Mouse (Mus musculus) embryonic facial prominence, embryonic 13.5 days (tissue): ENCODE measurements around the gene 4930578C19Rik. TPM values are rescaled to one million over a fixed set of nuclear protein-coding genes. Genes with fewer than 3 reads are reported as not detected.

Experiments used
- ATAC-seq: fragments of 200-750 bp; cut with Nextera tagmentation; 2 replicates; pipeline ENCODE4 v1.8.0; 2017; ENCODE audit warnings: low read depth; ENCODE audit not compliant: insufficient number of reproducible peaks, insufficient read depth, low FRiP score, low TSS enrichment
- H3K27ac ChIP-seq: fragments of 300-500 bp; sonication (generic); 2 replicates; pipeline ENCODE4 v1.5.1; 2015; ENCODE audit warnings: moderate library complexity, mild to moderate bottlenecking, inconsistent platforms
- H3K27me3 ChIP-seq: fragments of 300-500 bp; sonication (generic); 2 replicates; pipeline ENCODE4 v1.6.1; 2015; ENCODE audit warnings: mild to moderate bottlenecking, inconsistent platforms
- H3K36me3 ChIP-seq: fragments of 300-500 bp; sonication (generic); 2 replicates; pipeline ENCODE4 v1.6.1; 2015; ENCODE audit warnings: mild to moderate bottlenecking, inconsistent platforms
- H3K4me1 ChIP-seq: fragments of 300-500 bp; sonication (generic); 2 replicates; pipeline ENCODE4 v1.6.1; 2015; ENCODE audit warnings: inconsistent platforms
- H3K4me2 ChIP-seq: fragments of 300-500 bp; sonication (generic); 2 replicates; pipeline ENCODE4 v1.6.1; 2015; ENCODE audit warnings: moderate library complexity, mild to moderate bottlenecking, inconsistent platforms
- H3K4me3 ChIP-seq: fragments of 300-500 bp; sonication (generic); 2 replicates; pipeline ENCODE4 v1.5.1; 2015; ENCODE audit warnings: mild to moderate bottlenecking, inconsistent platforms
- H3K9ac ChIP-seq: fragments of 300-500 bp; sonication (generic); 2 replicates; pipeline ENCODE4 v1.6.1; 2015; ENCODE audit warnings: mild to moderate bottlenecking, inconsistent platforms
- H3K9me3 ChIP-seq: fragments of 300-500 bp; sonication (generic); 2 replicates; pipeline ENCODE4 v1.6.1; 2016; ENCODE audit warnings: inconsistent platforms
- WGBS: fragments of 180-500 bp; shearing (Covaris S2); methylation state at CpG from one replicate; pipeline ENCODE4 v1.1.7; 2015; ENCODE audit warnings: mixed read lengths; 5-methylcytosine and 5-hydroxymethylcytosine counted together
- polyA plus RNA-seq: library from polyadenylated mRNA; unstranded; fragments of >200 nt; fragmentation: Nextera tagmentation; extraction: Ambion mirVana; gene quantifications from 2 replicates; pipeline ENCODE4 v1.2.1, GENCODE M21; 2015

4930578C19Rik gene
- 1.1 TPM in 2 replicates for polyA plus RNA-seq

GRCm38 (mm10) chrX:18461198-18461601 lies at the start of gene 4930578C19Rik:
TSS of gene 4930578C19Rik (minus strand) at chrX:18461397.
- no peaks in the 10 kb centered on the region for H3K36me3 ChIP-seq
- H3K4me2 ChIP-seq = no peak within 1 kb of the TSS
- no peak within 1 kb of the TSS for H3K27ac ChIP-seq
- H3K9ac ChIP-seq = no peak within 1 kb of the TSS
- no peak for ATAC-seq
- no peak within 1 kb of the TSS for H3K4me3 ChIP-seq
- no peaks in the 10 kb centered on the region for H3K27me3 ChIP-seq
- H3K4me1 ChIP-seq = no peaks in the 10 kb centered on the region
- 81% methylated on average over 8 of the region's 8 CpGs for WGBS
- no peaks in the 10 kb centered on the region for H3K9me3 ChIP-seq

- Histone ChIP-seq H3K4me3 (no peak overlapping the region), H3K27me3 (no peaks in the 10 kb centered on the region), H3K9me3 (no peaks in the 10 kb centered on the region), H3K36me3 (no peaks in the 10 kb centered on the region), H3K27ac (no peak overlapping the region), H3K4me2 (no peak overlapping the region), H3K4me1 (no peaks in the 10 kb centered on the region), H3K9ac (no peak overlapping the region)
- no peak for ATAC-seq
- WGBS = 48% methylated on average over 1 of the region's 1 CpGs
Observed at GRCm38 (mm10) chrX:18467690-18468089, 6.5 kb upstream of the 4930578C19Rik start.

DNA sequence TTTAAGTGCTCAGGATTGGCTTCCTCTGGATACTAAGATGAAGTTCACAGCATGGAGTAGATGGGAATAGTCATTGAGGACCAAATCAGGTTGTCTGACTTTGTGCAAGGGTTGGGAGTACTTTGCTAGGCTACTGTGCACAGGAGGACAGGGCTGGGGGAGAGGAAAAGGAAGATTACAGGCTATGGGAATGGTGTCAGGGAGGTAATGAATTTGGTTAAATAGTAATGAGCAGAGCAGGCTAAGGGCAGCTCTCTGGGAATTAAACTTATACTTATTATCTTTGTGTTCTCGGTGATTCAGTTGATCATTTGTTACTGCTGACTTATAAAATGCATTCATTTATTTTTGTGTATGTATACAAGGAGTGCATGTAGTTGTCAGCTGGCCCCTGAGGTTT lies 1.7 kb upstream of the 4930578C19Rik start:
- Histone ChIP-seq H3K27me3 (no peaks in the 10 kb centered on the region), H3K9me3 (no peaks in the 10 kb centered on the region), H3K36me3 (no peaks in the 10 kb centered on the region), H3K27ac (no peak overlapping the region), H3K4me1 (no peaks in the 10 kb centered on the region), H3K4me2 (no peak overlapping the region), H3K4me3 (no peak overlapping the region), H3K9ac (no peak overlapping the region)
- ATAC-seq = no peak
- WGBS = 96% methylated on average over 1 of the region's 1 CpGs

- no peaks in the 10 kb centered on the region for H3K27me3 ChIP-seq
- no peak for ATAC-seq
- WGBS = 46% methylated on average over 1 of the region's 1 CpGs
- H3K9ac ChIP-seq = no peak overlapping the region
- no peaks in the 10 kb centered on the region for H3K36me3 ChIP-seq
- no peaks in the 10 kb centered on the region for H3K9me3 ChIP-seq
- H3K4me1 ChIP-seq = no peaks in the 10 kb centered on the region
- no peak overlapping the region for H3K27ac ChIP-seq
- no peak overlapping the region for H3K4me2 ChIP-seq
- no peak overlapping the region for H3K4me3 ChIP-seq
Observed at GRCm38 (mm10) chrX:18451559-18451958, 9.6 kb downstream of the 4930578C19Rik start.

GRCm38 (mm10) chrX:18442066-18442465 lies 19.1 kb downstream of the 4930578C19Rik start:
- Histone ChIP-seq H3K27me3 (no peaks in the 10 kb centered on the region), H3K27ac (no peak overlapping the region), H3K9me3 (no peaks in the 10 kb centered on the region), H3K4me1 (no peaks in the 10 kb centered on the region), H3K4me3 (no peak overlapping the region), H3K4me2 (no peak overlapping the region), H3K9ac (no peak overlapping the region), H3K36me3 (no peaks in the 10 kb centered on the region)
- ATAC-seq = no peak
- WGBS = 36% methylated on average over 5 of the region's 5 CpGs

DNA sequence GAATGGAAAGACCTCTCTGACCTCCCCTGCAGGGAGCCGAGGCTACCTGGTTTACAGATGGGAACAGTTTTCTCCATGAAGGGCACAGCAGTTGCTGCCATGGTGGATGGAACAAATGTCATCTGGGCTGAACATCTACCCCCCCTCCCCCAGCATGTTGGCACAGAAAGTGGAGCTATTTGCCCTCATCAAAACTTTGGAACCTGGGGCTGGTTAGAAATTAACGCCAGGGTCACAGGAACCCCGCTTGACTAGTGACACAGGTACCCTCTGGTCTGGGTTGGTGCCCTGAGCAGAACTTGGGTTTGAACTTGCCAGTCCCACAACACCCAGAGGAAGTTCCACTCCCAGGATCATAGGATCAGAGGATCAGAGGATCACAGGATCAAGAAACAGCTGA lies 35.7 kb downstream of the 4930578C19Rik start:
- Histone ChIP-seq H3K36me3 (no peaks in the 10 kb centered on the region), H3K27ac (no peak overlapping the region), H3K4me3 (no peak overlapping the region), H3K9me3 (no peaks in the 10 kb centered on the region), H3K9ac (no peak overlapping the region), H3K4me2 (no peak overlapping the region), H3K4me1 (no peaks in the 10 kb centered on the region), H3K27me3 (no peaks in the 10 kb centered on the region)
- 80% methylated on average over 3 of the region's 3 CpGs for WGBS
- ATAC-seq = no peak

DNA sequence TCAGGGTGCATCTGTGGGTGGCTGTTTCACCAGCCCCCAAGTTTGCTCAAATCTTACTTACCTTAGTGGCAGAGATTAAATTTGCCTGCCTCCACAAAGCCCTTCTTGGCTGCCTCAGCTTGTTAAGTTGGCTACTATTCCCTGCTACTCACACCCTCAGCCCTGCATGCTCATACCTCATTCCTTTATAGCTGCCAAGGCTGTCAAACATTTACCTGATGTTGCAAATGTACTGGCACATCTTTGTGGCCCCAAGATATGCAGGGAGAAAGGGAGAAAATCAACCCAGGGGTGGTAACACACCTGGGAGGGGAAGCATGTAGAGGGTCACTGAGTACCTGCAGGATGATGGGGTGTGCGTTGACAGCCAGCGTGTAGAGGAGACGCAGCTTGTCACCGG lies 38.0 kb downstream of the 4930578C19Rik start:
- Histone ChIP-seq H3K9me3 (no peaks in the 10 kb centered on the region), H3K27ac (no peak overlapping the region), H3K4me3 (no peak overlapping the region), H3K27me3 (no peaks in the 10 kb centered on the region), H3K4me2 (no peak overlapping the region), H3K4me1 (no peaks in the 10 kb centered on the region), H3K36me3 (no peaks in the 10 kb centered on the region), H3K9ac (no peak overlapping the region)
- no peak for ATAC-seq
- 93% methylated on average over 4 of the region's 4 CpGs for WGBS

DNA sequence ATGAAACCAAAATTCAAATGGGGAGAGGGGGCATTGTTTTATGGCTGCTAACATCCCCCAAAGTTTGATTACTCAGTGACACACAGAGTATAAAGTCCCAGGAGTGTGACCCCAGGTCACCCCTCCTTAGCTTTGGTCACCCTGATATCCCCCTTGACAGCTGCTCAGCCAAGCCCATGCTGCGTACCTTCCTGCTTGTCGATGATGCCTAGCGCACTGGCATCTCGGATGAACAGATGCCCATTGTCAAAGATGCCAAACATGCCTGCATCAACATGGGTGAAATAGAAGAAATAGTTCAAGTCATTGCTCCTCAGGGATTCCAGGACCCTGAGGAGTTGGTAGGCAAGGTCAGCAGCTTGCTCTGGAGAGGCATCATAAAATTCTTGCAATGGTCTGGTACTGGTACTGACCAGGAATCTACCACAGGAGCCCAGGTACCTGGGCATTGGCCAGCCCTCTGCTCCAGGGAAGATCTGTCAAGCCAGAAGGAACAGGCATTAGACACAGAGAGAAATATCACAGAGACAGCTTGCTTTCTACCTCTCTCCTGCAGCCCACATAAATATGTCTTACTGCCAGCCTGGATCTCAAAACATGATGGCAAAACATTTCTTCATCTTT lies 40.9 kb downstream of the 4930578C19Rik start:
- Histone ChIP-seq H3K4me2 (no peak overlapping the region), H3K9ac (no peak overlapping the region), H3K4me3 (no peak overlapping the region), H3K27me3 (no peaks in the 10 kb centered on the region), H3K36me3 (no peaks in the 10 kb centered on the region), H3K9me3 (no peaks in the 10 kb centered on the region), H3K27ac (no peak overlapping the region), H3K4me1 (no peaks in the 10 kb centered on the region)
- no peak for ATAC-seq
- WGBS = 89% methylated on average over 4 of the region's 4 CpGs

- no peak overlapping the region for H3K4me3 ChIP-seq
- no peaks in the 10 kb centered on the region for H3K4me1 ChIP-seq
- ATAC-seq = no peak
- H3K9ac ChIP-seq = no peak overlapping the region
- no peak overlapping the region for H3K27ac ChIP-seq
- H3K27me3 ChIP-seq = no peaks in the 10 kb centered on the region
- no peak overlapping the region for H3K4me2 ChIP-seq
- H3K36me3 ChIP-seq = no peaks in the 10 kb centered on the region
- WGBS = 31% methylated on average over 1 of the region's 1 CpGs
- H3K9me3 ChIP-seq = no peaks in the 10 kb centered on the region
Observed at GRCm38 (mm10) chrX:18418977-18419376, 42.2 kb downstream of the 4930578C19Rik start.

GRCm38 (mm10) chrX:18414560-18414959 lies 46.6 kb downstream of the 4930578C19Rik start:
- no peaks in the 10 kb centered on the region for H3K36me3 ChIP-seq

GRCm38 (mm10) chrX:18411071-18411840 lies 49.9 kb downstream of the 4930578C19Rik start:
- Histone ChIP-seq H3K27ac (no peak overlapping the region), H3K4me2 (no peak overlapping the region), H3K9me3 (no peaks in the 10 kb centered on the region), H3K4me1 (no peaks in the 10 kb centered on the region), H3K4me3 (no peak overlapping the region), H3K27me3 (no peaks in the 10 kb centered on the region), H3K9ac (no peak overlapping the region), H3K36me3 (no peaks in the 10 kb centered on the region)
- 81% methylated on average over 10 of the region's 10 CpGs for WGBS
- ATAC-seq = no peak

More at GRCm38 (mm10) chrX:18414560-18414959, 46.6 kb downstream of the 4930578C19Rik start:
- H3K4me2 ChIP-seq = no peak overlapping the region
- no peak overlapping the region for H3K27ac ChIP-seq
- H3K9me3 ChIP-seq = no peaks in the 10 kb centered on the region
- H3K4me3 ChIP-seq = no peak overlapping the region
- H3K9ac ChIP-seq = no peak overlapping the region
- no peaks in the 10 kb centered on the region for H3K27me3 ChIP-seq
- 71% methylated on average over 2 of the region's 2 CpGs for WGBS
- 0 out of 2 replicates have a peak, but pooled peaks have one; percentile 15 for ATAC-seq
- H3K4me1 ChIP-seq = no peaks in the 10 kb centered on the region

DNA sequence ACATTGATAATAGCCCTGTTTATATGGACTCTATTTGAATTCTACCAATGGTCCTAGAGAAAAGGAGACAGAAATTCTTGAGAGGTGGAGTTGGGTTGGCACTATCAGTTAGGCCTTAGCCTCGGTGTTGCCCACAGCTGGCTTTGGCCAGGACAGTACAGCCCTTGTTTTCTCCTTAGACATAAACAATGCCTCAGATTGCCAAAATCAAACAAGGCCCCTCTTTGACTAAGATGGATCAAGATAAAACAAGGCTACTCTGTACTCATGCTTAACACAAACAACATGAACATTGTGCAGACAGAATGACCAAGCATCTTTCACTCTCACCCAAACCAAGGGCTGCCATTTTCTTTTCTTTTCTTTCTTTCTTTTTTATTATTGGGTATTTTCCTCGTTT lies 51.6 kb downstream of the 4930578C19Rik start:
- H3K36me3 ChIP-seq = no peaks in the 10 kb centered on the region
- H3K9me3 ChIP-seq = no peaks in the 10 kb centered on the region
- no peak overlapping the region for H3K4me2 ChIP-seq
- H3K27me3 ChIP-seq = no peaks in the 10 kb centered on the region
- no peak overlapping the region for H3K9ac ChIP-seq
- no peak for ATAC-seq
- H3K4me3 ChIP-seq = no peak overlapping the region
- 46% methylated on average over 2 of the region's 2 CpGs for WGBS
- no peaks in the 10 kb centered on the region for H3K4me1 ChIP-seq
- H3K27ac ChIP-seq = no peak overlapping the region
